Mouse (Mus musculus) left cerebral cortex, adult 8-10 months (tissue): ENCODE data around the gene Smok3c. TPM values are rescaled to one million over a fixed set of nuclear protein-coding genes. Genes with fewer than 3 reads are reported as not detected.
"Not testable (repeated sequence)": the region's sequence is repeated elsewhere in the genome, so short reads cannot be mapped to it uniquely, and the experiment has no call there.

ENCODE experiments used
- DNase-seq, 2 experiments: peaks; one replicate each; pipeline ENCODE4 v3.0.0; 2022; ENCODE audit warnings: low spot score in 2 of 2
- total RNA-seq, 4 experiments: library from RNA; stranded (reverse); gene quantifications; 2 replicates each; pipeline ENCODE4 v1.2.4; 2022

The Smok3c gene
- total RNA-seq = not detected

- not testable (repeated sequence) for DNase-seq
These were observed at the start of gene Smok3c for GRCm38 (mm10) chr5:138052894-138053293. Gene Smok3c, plus strand, starts transcription at chr5:138053194.

GRCm38 (mm10) chr5:138009437-138009836 lies 43.6 kb upstream of the Smok3c start:
- DNase-seq = no peak

GRCm38 (mm10) chr5:138012382-138012781 lies 40.6 kb upstream of the Smok3c start:
- DNase-seq = no peak

GRCm38 (mm10) chr5:138016530-138016929 lies 36.5 kb upstream of the Smok3c start:
- DNase-seq = no peak

GRCm38 (mm10) chr5:138016997-138017396 lies 36.0 kb upstream of the Smok3c start:
- DNase-seq = no peak

- DNase-seq = not testable (repeated sequence)
These were observed 33.4 kb upstream of the Smok3c start for GRCm38 (mm10) chr5:138019577-138019976.

- DNase-seq = not testable (repeated sequence)
These were observed 32.0 kb upstream of the Smok3c start, which contains the start of the genes Smok3a and Smok3b for GRCm38 (mm10) chr5:138020961-138021479. Gene Smok3a, plus strand, starts transcription at chr5:138021261. Gene Smok3b, plus strand, starts transcription at chr5:138021429.

GRCm38 (mm10) chr5:138073803-138074202 lies 20.8 kb downstream of the Smok3c start:
- DNase-seq = no peak

GRCm38 (mm10) chr5:138075684-138076083 lies 22.7 kb downstream of the Smok3c start:
- DNase-seq = no peak

- DNase-seq = no peak
These were observed 23.2 kb downstream of the Smok3c start for GRCm38 (mm10) chr5:138076148-138076547.

GRCm38 (mm10) chr5:138080456-138080855 lies 27.5 kb downstream of the Smok3c start:
- DNase-seq = no peak

GRCm38 (mm10) chr5:138081446-138081845 lies 28.5 kb downstream of the Smok3c start:
- no peak for DNase-seq

GRCm38 (mm10) chr5:138083318-138083900 lies 30.4 kb downstream of the Smok3c start:
- DNase-seq = no peak

- DNase-seq = no peak
These were observed 30.9 kb downstream of the Smok3c start for GRCm38 (mm10) chr5:138083936-138084335.

GRCm38 (mm10) chr5:138084507-138084906 lies 31.5 kb downstream of the Smok3c start:
- no peak for DNase-seq

GRCm38 (mm10) chr5:138084996-138085395 lies 32.0 kb downstream of the Smok3c start, which contains the start of gene Zkscan1:
Gene Zkscan1, plus strand, starts transcription at chr5:138085084.
- DNase-seq = peak; percentile 48 to 81

- no peak for DNase-seq
These were observed 32.5 kb downstream of the Smok3c start for GRCm38 (mm10) chr5:138085421-138085911.

GRCm38 (mm10) chr5:138086842-138087241 lies 33.8 kb downstream of the Smok3c start:
- no peak for DNase-seq

GRCm38 (mm10) chr5:138088366-138088765 lies 35.4 kb downstream of the Smok3c start:
- DNase-seq = no peak

- no peak for DNase-seq
These were observed 36.1 kb downstream of the Smok3c start for GRCm38 (mm10) chr5:138089108-138089551.

GRCm38 (mm10) chr5:138090271-138090670 lies 37.3 kb downstream of the Smok3c start:
- no peak for DNase-seq

GRCm38 (mm10) chr5:138090737-138091136 lies 37.7 kb downstream of the Smok3c start:
- no peak for DNase-seq

GRCm38 (mm10) chr5:138092771-138093170 lies 39.8 kb downstream of the Smok3c start:
- no peak for DNase-seq
